Mouse (Mus musculus): ENCODE results near the gene Bcl9. TPM values are rescaled to one million over a fixed set of nuclear protein-coding genes. Genes with fewer than 3 reads are reported as not detected.

Bcl9 gene
- total RNA-seq, 4 experiments from 2014 or later: 19.2 to 27.4 (median 25.3) TPM

- no peak for DNase-seq
Observed at GRCm38 (mm10) chr3:97172231-97172630, 125.5 kb downstream of the Bcl9 start.

- no peak for DNase-seq
Observed at GRCm38 (mm10) chr3:97171531-97171930, 126.2 kb downstream of the Bcl9 start.

- DNase-seq: no peak
Observed at GRCm38 (mm10) chr3:97167126-97167525, 130.6 kb downstream of the Bcl9 start.

- no peak for DNase-seq
Observed at GRCm38 (mm10) chr3:97164477-97164876, 133.2 kb downstream of the Bcl9 start.

GRCm38 (mm10) chr3:97161773-97162172 is 135.9 kb downstream of the Bcl9 start:
- no peak for DNase-seq

- no peak for DNase-seq
Observed at GRCm38 (mm10) chr3:97160908-97161307, 136.8 kb downstream of the Bcl9 start.

- DNase-seq: no peak
Observed at GRCm38 (mm10) chr3:97159986-97160385, 137.7 kb downstream of the Bcl9 start.

- no peak for DNase-seq
Observed at GRCm38 (mm10) chr3:97159509-97159850, 138.2 kb downstream of the Bcl9 start.

GRCm38 (mm10) chr3:97158611-97159508 is 138.9 kb downstream of the Bcl9 start, which contains the start of gene Acp6:
Gene Acp6, plus strand, starts transcription at chr3:97158777.
- DNase-seq: peak; percentile 93

GRCm38 (mm10) chr3:97157958-97158599 is 139.6 kb downstream of the Bcl9 start:
- peak; percentile 84 for DNase-seq

- no peak for DNase-seq
Observed at GRCm38 (mm10) chr3:97157308-97157707, 140.4 kb downstream of the Bcl9 start.

- DNase-seq: no peak
Observed at GRCm38 (mm10) chr3:97156431-97156830, 141.3 kb downstream of the Bcl9 start.

Other genes starting within 250 kb of the Bcl9 start
- gene Acp6, start 139.1 kb downstream of the Bcl9 start, total RNA-seq (2022): 10 to 100 TPM; 45.3 to 63.0 (median 54.9) TPM
- gene Olfr1402, start 124.1 kb upstream of the Bcl9 start, total RNA-seq (2022): not detected